Mouse (Mus musculus) embryonic facial prominence, embryonic 14.5 days (tissue): Measurements from ENCODE around the gene Tcirg1. TPM values are rescaled to one million over a fixed set of nuclear protein-coding genes. Genes with fewer than 3 reads are reported as not detected.

Experiments
- ATAC-seq: fragments of 200-750 bp; cut with Nextera tagmentation; 2 replicates; pipeline ENCODE4 v1.8.0; 2017; ENCODE audit warnings: low read depth, moderate number of reproducible peaks, moderate TSS enrichment
- DNase-seq: peaks from one replicate; pipeline ENCODE4 v3.0.0-alpha.2; 2015; ENCODE audit warnings: low spot score
- H3K27ac ChIP-seq: fragments of 300-500 bp; sonication (generic); replicated peaks from 2 replicates; pipeline ENCODE4 v1.5.1; 2014; ENCODE audit warnings: low read depth, mild to moderate bottlenecking, low read length, moderate library complexity
- H3K27me3 ChIP-seq: fragments of 300-500 bp; sonication (generic); replicated peaks from 2 replicates; pipeline ENCODE4 v1.6.1; 2014; ENCODE audit warnings: low read length; ENCODE audit not compliant: control insufficient read depth, insufficient read depth
- H3K36me3 ChIP-seq: fragments of 300-500 bp; sonication (generic); 2 replicates; pipeline ENCODE4 v1.6.1; 2014; ENCODE audit warnings: low read length, mixed read lengths; ENCODE audit not compliant: control insufficient read depth, insufficient read depth
- H3K4me1 ChIP-seq: fragments of 300-500 bp; sonication (generic); 2 replicates; pipeline ENCODE4 v1.6.1; 2014; ENCODE audit warnings: antibody characterized with exemption, low read length; ENCODE audit not compliant: control insufficient read depth, insufficient read depth
- H3K4me2 ChIP-seq: fragments of 300-500 bp; sonication (generic); 2 replicates; pipeline ENCODE4 v1.6.1; 2014; ENCODE audit warnings: low read depth, mild to moderate bottlenecking, low read length, moderate library complexity, mixed read lengths
- H3K4me3 ChIP-seq: fragments of 300-500 bp; sonication (generic); 2 replicates; pipeline ENCODE4 v1.5.1; 2014; ENCODE audit warnings: low read depth, mild to moderate bottlenecking, low read length
- H3K9ac ChIP-seq: fragments of 300-500 bp; sonication (generic); 2 replicates; pipeline ENCODE4 v1.6.1; 2014; ENCODE audit warnings: low read depth, mild to moderate bottlenecking, low read length, moderate library complexity, mixed read lengths
- H3K9me3 ChIP-seq: fragments of 300-500 bp; sonication (generic); 2 replicates; pipeline ENCODE4 v1.6.1; 2016; ENCODE audit warnings: low read length; ENCODE audit not compliant: control insufficient read depth
- WGBS: fragments of 180-500 bp; shearing (Covaris S2); extraction: QIAGEN DNeasy Blood & Tissue Kit; methylation state at CpG from one replicate; pipeline ENCODE4 v1.1.7; 2014; 5-methylcytosine and 5-hydroxymethylcytosine counted together
- polyA plus RNA-seq: library from polyadenylated mRNA; unstranded; fragments of >200 nt; fragmentation: Nextera tagmentation; extraction: Ambion mirVana; gene quantifications from 2 replicates; pipeline ENCODE4 v1.2.1, GENCODE M21; 2014

Tcirg1 gene
- polyA plus RNA-seq, 1 experiment from 2014 or later: 33.6 TPM

GRCm38 (mm10) chr19:3945872-3946564, 39.1 kb upstream of the Tcirg1 start:
- no peaks in the 10 kb centered on the region for H3K36me3 ChIP-seq
- H3K9me3 ChIP-seq: no peaks in the 10 kb centered on the region
- H3K4me3 ChIP-seq: no peak overlapping the region
- ATAC-seq: no peak
- H3K27ac ChIP-seq: no peak overlapping the region
- WGBS: 26% methylated on average over 10 of the region's 10 CpGs
- no peaks in the 10 kb centered on the region for H3K27me3 ChIP-seq
- DNase-seq: no peak
- H3K4me2 ChIP-seq: no peak overlapping the region
- H3K9ac ChIP-seq: no peak overlapping the region
- no peaks in the 10 kb centered on the region for H3K4me1 ChIP-seq

GRCm38 (mm10) chr19:3942986-3943735, 36.2 kb upstream of the Tcirg1 start:
- no peaks in the 10 kb centered on the region for H3K36me3 ChIP-seq
- no peaks in the 10 kb centered on the region for H3K4me1 ChIP-seq
- no peaks in the 10 kb centered on the region for H3K9me3 ChIP-seq
- 21% methylated on average over 24 of the region's 27 CpGs for WGBS
- H3K27ac ChIP-seq: no peak overlapping the region
- DNase-seq (no peak), ATAC-seq (no peak)
- H3K27me3 ChIP-seq: no peaks in the 10 kb centered on the region
- H3K4me2 ChIP-seq: peak overlapping the region; percentile 20; the same call in 1 of the 2 replicates
- no peak overlapping the region for H3K9ac ChIP-seq
- H3K4me3 ChIP-seq: no peak overlapping the region

GRCm38 (mm10) chr19:3942315-3942714, 35.4 kb upstream of the Tcirg1 start:
- ATAC-seq (no peak), DNase-seq (no peak)
- no peaks in the 10 kb centered on the region for H3K4me1 ChIP-seq
- 88% methylated on average over 7 of the region's 7 CpGs for WGBS
- no peaks in the 10 kb centered on the region for H3K9me3 ChIP-seq
- no peak overlapping the region for H3K4me2 ChIP-seq
- H3K27ac ChIP-seq: no peak overlapping the region
- no peaks in the 10 kb centered on the region for H3K27me3 ChIP-seq
- H3K9ac ChIP-seq: no peak overlapping the region
- H3K4me3 ChIP-seq: no peak overlapping the region
- no peaks in the 10 kb centered on the region for H3K36me3 ChIP-seq

GRCm38 (mm10) chr19:3935896-3936850, 29.2 kb upstream of the Tcirg1 start:
- DNase-seq (peak; percentile 53), ATAC-seq (0 out of 2 replicates have a peak, but pooled peaks have one; percentile 17)
- Histone ChIP-seq H3K4me2 (peak overlapping the region; percentile 81), H3K27me3 (no peaks in the 10 kb centered on the region), H3K4me1 (peaks cover 13% of the 10 kb centered on the region), H3K9me3 (no peaks in the 10 kb centered on the region), H3K36me3 (no peaks in the 10 kb centered on the region), H3K4me3 (peak overlapping the region; percentile 44), H3K9ac (peak overlapping the region; percentile 56), H3K27ac (no peak overlapping the region)
- WGBS: 8% methylated on average over 22 of the region's 22 CpGs

- peak within 1 kb of the TSS; percentile 44 for H3K4me3 ChIP-seq
- DNase-seq (peak; percentile 87), ATAC-seq (peak; percentile 89)
- no peaks in the 10 kb centered on the region for H3K9me3 ChIP-seq
- H3K4me2 ChIP-seq: peak within 1 kb of the TSS; percentile 81
- H3K4me1 ChIP-seq: peaks cover 13% of the 10 kb centered on the region
- no peak within 1 kb of the TSS for H3K27ac ChIP-seq
- H3K27me3 ChIP-seq: no peaks in the 10 kb centered on the region
- H3K9ac ChIP-seq: peak within 1 kb of the TSS; percentile 56
- 6% methylated on average over 42 of the region's 42 CpGs for WGBS
- no peaks in the 10 kb centered on the region for H3K36me3 ChIP-seq
Measured at GRCm38 (mm10) chr19:3935032-3935895, 28.3 kb upstream of the Tcirg1 start, which contains the start of gene Unc93b1. Gene Unc93b1 (plus strand): TSS chr19:3935186.

GRCm38 (mm10) chr19:3931716-3932115, 24.8 kb upstream of the Tcirg1 start:
- H3K36me3 ChIP-seq: no peaks in the 10 kb centered on the region
- no peak overlapping the region for H3K9ac ChIP-seq
- no peaks in the 10 kb centered on the region for H3K27me3 ChIP-seq
- DNase-seq (no peak), ATAC-seq (no peak)
- H3K4me3 ChIP-seq: no peak overlapping the region
- H3K4me2 ChIP-seq: no peak overlapping the region
- no peaks in the 10 kb centered on the region for H3K9me3 ChIP-seq
- no peak overlapping the region for H3K27ac ChIP-seq
- H3K4me1 ChIP-seq: peaks cover 26% of the 10 kb centered on the region
- WGBS: 89% methylated on average over 9 of the region's 9 CpGs

- Histone ChIP-seq H3K4me2 (no peak overlapping the region), H3K4me1 (peaks cover 28% of the 10 kb centered on the region), H3K9me3 (no peaks in the 10 kb centered on the region), H3K27me3 (no peaks in the 10 kb centered on the region), H3K27ac (peak overlapping the region; percentile 69), H3K9ac (no peak overlapping the region), H3K4me3 (no peak overlapping the region), H3K36me3 (no peaks in the 10 kb centered on the region)
- no peak for ATAC-seq
- 62% methylated on average over 20 of the region's 21 CpGs for WGBS
- peak; percentile 56 for DNase-seq
Measured at GRCm38 (mm10) chr19:3930262-3931057, 23.5 kb upstream of the Tcirg1 start.
